Mouse (Mus musculus): ENCODE measurements around the gene Hspa2. TPM values are rescaled to one million over a fixed set of nuclear protein-coding genes. Genes with fewer than 3 reads are reported as not detected.

The Hspa2 gene
- 15.8 and 16.0 TPM in 2 replicates for polyA plus RNA-seq (2015; fragmentation: Nextera tagmentation; extraction: Ambion mirVana)

- no peaks in the 10 kb centered on the region for H3K9me3 ChIP-seq (replicated peaks; ENCODE audit: control insufficient read depth, low read length)
- peaks cover 22% of the 10 kb centered on the region for H3K4me1 ChIP-seq (ENCODE audit: control insufficient read depth, insufficient read depth, low read length)
- H3K4me3 ChIP-seq (ENCODE audit: low read length): peak within 1 kb of the TSS; percentile 89
- peak within 1 kb of the TSS; percentile 90 for H3K9ac ChIP-seq (ENCODE audit: low read length)
- no peaks in the 10 kb centered on the region for H3K36me3 ChIP-seq (ENCODE audit: control insufficient read depth, insufficient read depth)
- H3K27me3 ChIP-seq (ENCODE audit: control insufficient read depth, insufficient read depth, low read length): peaks cover 18% of the 10 kb centered on the region
- H3K4me2 ChIP-seq (ENCODE audit: low read depth, low read length): peak within 1 kb of the TSS; percentile 73
- ATAC-seq (replicated peaks; ENCODE audit: extremely low read depth, insufficient read depth, low FRiP score): peak; percentile 96
- under 1% methylated on average over 54 of the region's 54 CpGs for WGBS
- peak within 1 kb of the TSS; percentile 99 for H3K27ac ChIP-seq (ENCODE audit: low read length)
Measured at GRCm38 (mm10) chr12:76403886-76404537, at the start of gene Hspa2. Gene Hspa2, plus strand, starts transcription at chr12:76404176.

DNA sequence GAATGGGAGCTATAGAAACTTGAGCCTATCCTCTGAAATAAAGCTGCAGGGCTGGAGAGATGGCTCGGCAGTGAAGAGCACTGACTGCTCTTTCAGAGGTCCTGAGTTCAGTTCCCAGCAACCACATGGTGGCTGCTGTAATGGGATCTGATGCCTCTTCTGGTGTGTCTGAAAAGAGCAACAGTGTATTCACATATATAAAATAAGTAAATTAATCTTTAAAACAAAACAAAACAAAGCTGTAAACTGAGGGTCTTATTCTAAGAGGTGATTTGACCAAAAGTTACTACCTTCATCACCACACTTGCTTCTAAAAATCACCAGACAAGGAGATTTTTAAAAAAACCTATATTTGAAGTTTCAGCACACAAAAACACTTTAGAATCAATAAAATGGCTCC, 43.1 kb upstream of the Hspa2 start:
- peaks cover 6% of the 10 kb centered on the region; the same call in 1 of the 2 replicates for H3K4me1 ChIP-seq (ENCODE audit: control insufficient read depth, insufficient read depth, low read length)
- WGBS: 90% methylated on average over 1 of the region's 1 CpGs
- no peak overlapping the region for H3K9ac ChIP-seq (ENCODE audit: low read length)
- no peak for ATAC-seq (replicated peaks; ENCODE audit: extremely low read depth, insufficient read depth, low FRiP score)
- no peaks in the 10 kb centered on the region for H3K27me3 ChIP-seq (ENCODE audit: control insufficient read depth, insufficient read depth, low read length)
- no peaks in the 10 kb centered on the region for H3K9me3 ChIP-seq (replicated peaks; ENCODE audit: control insufficient read depth, low read length)
- H3K27ac ChIP-seq (ENCODE audit: low read length): no peak overlapping the region
- no peak overlapping the region for H3K4me2 ChIP-seq (ENCODE audit: low read depth, low read length)
- peaks cover 4% of the 10 kb centered on the region; the same call in 1 of the 2 replicates for H3K36me3 ChIP-seq (ENCODE audit: control insufficient read depth, insufficient read depth)
- H3K4me3 ChIP-seq (ENCODE audit: low read length): no peak overlapping the region

DNA sequence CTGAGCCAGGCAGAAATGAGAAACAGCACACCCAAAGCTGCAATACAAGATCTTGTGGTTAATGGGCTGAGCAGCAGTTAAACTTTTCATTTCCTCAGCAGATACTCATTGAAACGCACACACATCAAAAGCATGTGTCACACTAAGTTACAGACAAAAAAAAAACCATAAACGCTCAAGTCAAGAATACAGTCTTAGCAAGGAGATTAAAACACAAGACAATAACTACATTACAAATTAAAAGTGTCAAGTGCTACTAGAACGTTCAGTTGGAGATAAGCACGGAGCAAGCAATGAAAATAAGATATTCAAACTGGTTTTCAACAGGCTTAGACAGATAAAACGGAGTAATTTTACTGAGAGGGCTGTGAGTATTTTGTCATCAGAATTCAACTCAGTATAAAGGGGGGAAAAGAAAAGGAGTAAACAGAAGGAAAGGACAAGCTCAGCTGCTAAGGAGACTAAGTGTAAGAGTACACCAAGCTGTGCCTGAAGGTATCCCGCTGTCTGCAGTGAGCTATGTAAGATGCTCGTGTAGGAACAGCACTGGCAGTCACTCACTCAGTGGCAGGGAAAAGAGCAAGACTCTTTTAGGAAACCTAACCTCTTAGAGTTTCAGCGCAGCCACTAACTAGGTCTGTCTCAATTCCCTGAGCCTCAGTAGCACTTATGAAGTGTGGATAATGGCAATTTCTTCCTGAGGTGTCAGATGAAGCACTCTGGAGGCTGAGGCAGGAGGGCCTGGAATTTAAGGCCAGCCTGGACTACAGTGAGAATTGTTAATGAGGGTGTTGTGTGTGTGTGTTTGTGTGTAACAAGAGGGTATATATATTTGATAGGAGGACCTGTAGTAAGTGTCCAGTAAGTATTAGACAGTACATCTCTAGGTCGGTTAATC, 42.3 kb upstream of the Hspa2 start:
- peaks cover 4% of the 10 kb centered on the region; the same call in 1 of the 2 replicates for H3K36me3 ChIP-seq (ENCODE audit: control insufficient read depth, insufficient read depth)
- no peaks in the 10 kb centered on the region for H3K27me3 ChIP-seq (ENCODE audit: control insufficient read depth, insufficient read depth, low read length)
- WGBS: 46% methylated on average over 9 of the region's 9 CpGs
- no peak for ATAC-seq (replicated peaks; ENCODE audit: extremely low read depth, insufficient read depth, low FRiP score)
- H3K4me3 ChIP-seq (ENCODE audit: low read length): no peak overlapping the region
- no peak overlapping the region for H3K4me2 ChIP-seq (ENCODE audit: low read depth, low read length)
- no peaks in the 10 kb centered on the region for H3K9me3 ChIP-seq (replicated peaks; ENCODE audit: control insufficient read depth, low read length)
- no peak overlapping the region for H3K9ac ChIP-seq (ENCODE audit: low read length)
- H3K27ac ChIP-seq (ENCODE audit: low read length): peak overlapping the region; percentile 15
- H3K4me1 ChIP-seq (ENCODE audit: control insufficient read depth, insufficient read depth, low read length): peaks cover 12% of the 10 kb centered on the region

- H3K9ac ChIP-seq (ENCODE audit: low read length): no peak overlapping the region
- H3K36me3 ChIP-seq (ENCODE audit: control insufficient read depth, insufficient read depth): peaks cover 4% of the 10 kb centered on the region; the same call in 1 of the 2 replicates
- no peak for ATAC-seq (replicated peaks; ENCODE audit: extremely low read depth, insufficient read depth, low FRiP score)
- H3K9me3 ChIP-seq (replicated peaks; ENCODE audit: control insufficient read depth, low read length): no peaks in the 10 kb centered on the region
- no peak overlapping the region for H3K4me2 ChIP-seq (ENCODE audit: low read depth, low read length)
- 73% methylated on average over 9 of the region's 9 CpGs for WGBS
- H3K4me1 ChIP-seq (ENCODE audit: control insufficient read depth, insufficient read depth, low read length): peaks cover 18% of the 10 kb centered on the region
- H3K4me3 ChIP-seq (ENCODE audit: low read length): no peak overlapping the region
- no peaks in the 10 kb centered on the region for H3K27me3 ChIP-seq (ENCODE audit: control insufficient read depth, insufficient read depth, low read length)
- peak overlapping the region; percentile 15; the same call in 1 of the 2 replicates for H3K27ac ChIP-seq (ENCODE audit: low read length)
Measured at GRCm38 (mm10) chr12:76362303-76362676, 41.7 kb upstream of the Hspa2 start.

DNA sequence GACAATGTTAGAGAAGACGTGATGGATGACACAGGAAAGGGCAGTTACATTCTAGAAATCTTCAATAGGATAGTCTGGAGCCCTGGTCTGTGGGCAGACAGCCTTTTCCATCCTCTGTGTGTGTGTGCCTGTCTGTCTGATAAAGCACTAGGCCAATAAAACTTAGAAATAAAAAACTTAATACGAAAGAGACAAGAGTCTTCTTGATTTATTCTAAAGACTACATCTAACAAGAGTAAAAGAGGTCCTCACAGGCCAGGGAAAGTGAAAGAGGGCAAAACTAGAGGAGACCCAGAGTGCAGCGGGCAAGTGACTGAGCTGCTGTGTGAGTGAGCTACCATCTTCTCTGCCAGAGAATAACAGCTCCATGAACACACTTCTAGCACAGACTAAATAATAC, 37.7 kb upstream of the Hspa2 start:
- Histone ChIP-seq H3K9ac (ENCODE audit: low read length) (no peak overlapping the region), H3K27ac (ENCODE audit: low read length) (no peak overlapping the region; the same call in 1 of the 2 replicates), H3K4me3 (ENCODE audit: low read length) (no peak overlapping the region), H3K9me3 (replicated peaks; ENCODE audit: control insufficient read depth, low read length) (no peaks in the 10 kb centered on the region), H3K4me1 (ENCODE audit: control insufficient read depth, insufficient read depth, low read length) (peaks cover 33% of the 10 kb centered on the region), H3K27me3 (ENCODE audit: control insufficient read depth, insufficient read depth, low read length) (no peaks in the 10 kb centered on the region), H3K4me2 (ENCODE audit: low read depth, low read length) (no peak overlapping the region), H3K36me3 (ENCODE audit: control insufficient read depth, insufficient read depth) (no peaks in the 10 kb centered on the region)
- 84% methylated on average over 3 of the region's 3 CpGs for WGBS
- no peak for ATAC-seq (replicated peaks; ENCODE audit: extremely low read depth, insufficient read depth, low FRiP score)

- Histone ChIP-seq H3K4me1 (ENCODE audit: control insufficient read depth, insufficient read depth, low read length) (peaks cover 40% of the 10 kb centered on the region), H3K9ac (ENCODE audit: low read length) (peak overlapping the region; percentile 64), H3K36me3 (ENCODE audit: control insufficient read depth, insufficient read depth) (no peaks in the 10 kb centered on the region), H3K27me3 (ENCODE audit: control insufficient read depth, insufficient read depth, low read length) (no peaks in the 10 kb centered on the region), H3K4me2 (ENCODE audit: low read depth, low read length) (peak overlapping the region; percentile 83), H3K27ac (ENCODE audit: low read length) (peak overlapping the region; percentile 99), H3K4me3 (ENCODE audit: low read length) (peak overlapping the region; percentile 91), H3K9me3 (replicated peaks; ENCODE audit: control insufficient read depth, low read length) (no peaks in the 10 kb centered on the region)
- 19% methylated on average over 14 of the region's 14 CpGs for WGBS
- ATAC-seq (replicated peaks; ENCODE audit: extremely low read depth, insufficient read depth, low FRiP score): no peak
Measured at GRCm38 (mm10) chr12:76367096-76367995, 36.6 kb upstream of the Hspa2 start.

- 14% methylated on average over 9 of the region's 9 CpGs for WGBS
- Histone ChIP-seq H3K27ac (ENCODE audit: low read length) (peak overlapping the region; percentile 99), H3K4me2 (ENCODE audit: low read depth, low read length) (peak overlapping the region; percentile 83), H3K9me3 (replicated peaks; ENCODE audit: control insufficient read depth, low read length) (no peaks in the 10 kb centered on the region), H3K36me3 (ENCODE audit: control insufficient read depth, insufficient read depth) (no peaks in the 10 kb centered on the region), H3K9ac (ENCODE audit: low read length) (peak overlapping the region; percentile 98), H3K4me3 (ENCODE audit: low read length) (peak overlapping the region; percentile 91), H3K27me3 (ENCODE audit: control insufficient read depth, insufficient read depth, low read length) (no peaks in the 10 kb centered on the region), H3K4me1 (ENCODE audit: control insufficient read depth, insufficient read depth, low read length) (peaks cover 49% of the 10 kb centered on the region)
- ATAC-seq (replicated peaks; ENCODE audit: extremely low read depth, insufficient read depth, low FRiP score): no peak
Measured at GRCm38 (mm10) chr12:76368201-76368789, 35.7 kb upstream of the Hspa2 start.

GRCm38 (mm10) chr12:76368790-76369205, 35.2 kb upstream of the Hspa2 start:
- peak overlapping the region; percentile 99 for H3K27ac ChIP-seq (ENCODE audit: low read length)
- H3K27me3 ChIP-seq (ENCODE audit: control insufficient read depth, insufficient read depth, low read length): no peaks in the 10 kb centered on the region
- WGBS: under 1% methylated on average over 26 of the region's 26 CpGs
- peak overlapping the region; percentile 91 for H3K4me3 ChIP-seq (ENCODE audit: low read length)
- H3K4me2 ChIP-seq (ENCODE audit: low read depth, low read length): peak overlapping the region; percentile 83
- H3K36me3 ChIP-seq (ENCODE audit: control insufficient read depth, insufficient read depth): no peaks in the 10 kb centered on the region
- H3K9me3 ChIP-seq (replicated peaks; ENCODE audit: control insufficient read depth, low read length): no peaks in the 10 kb centered on the region
- peak; percentile 7 for ATAC-seq (replicated peaks; ENCODE audit: extremely low read depth, insufficient read depth, low FRiP score)
- peaks cover 49% of the 10 kb centered on the region for H3K4me1 ChIP-seq (ENCODE audit: control insufficient read depth, insufficient read depth, low read length)
- peak overlapping the region; percentile 98 for H3K9ac ChIP-seq (ENCODE audit: low read length)

Measured in heart, embryonic 16.5 days (tissue).